Mouse (Mus musculus): ENCODE results near the gene Itgav.

DNA sequence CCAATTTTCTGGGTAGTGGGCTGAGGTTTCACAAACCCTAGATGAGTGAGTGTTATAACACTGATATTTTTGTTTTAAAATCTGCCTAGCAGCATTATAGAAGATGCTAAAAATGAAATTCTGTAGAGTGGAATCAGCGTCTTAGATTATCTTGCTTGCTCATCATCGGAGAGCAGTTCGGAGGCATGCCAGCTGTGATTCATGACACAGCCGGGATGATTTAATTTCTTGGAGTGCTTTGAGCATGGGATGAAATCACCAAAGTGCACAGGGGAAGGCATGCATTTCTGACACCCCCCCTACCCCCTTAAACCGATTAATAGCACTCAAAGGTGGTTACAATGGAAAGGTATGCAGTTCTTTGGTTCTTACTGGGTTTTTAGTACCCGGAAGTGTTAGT, 89.8 kb downstream of the Itgav start:
- TF ChIP-seq POLR2A (IDR thresholded peaks at IDR 0.05; ENCODE audit: insufficient read depth, low read depth, low read length): no peak
- TF ChIP-seq CTCF (IDR thresholded peaks at IDR 0.05; ENCODE audit: insufficient read depth, low read depth, low read length): no peak

All from olfactory bulb, adult 2 months (tissue).